Mouse (Mus musculus) forebrain, embryonic 13.5 days (tissue): ENCODE measurements at regions not wholly inside any gene's neighbourhood (a gene's known extent, or its start where the extent isn't known, plus 50 kb on each side); places are given as distances from the start of the nearest gene placed in this dataset.
A peak's percentile ranks its signal among the peaks of the same experiment; 100 is the strongest.

ENCODE experiments used
- ATAC-seq: fragments of 200-750 bp; cut with Nextera tagmentation; 2 replicates; pipeline ENCODE4 v1.8.0; 2017
- H3K27ac ChIP-seq: fragments of 300-500 bp; sonication (generic); 2 replicates; pipeline ENCODE4 v1.5.1; 2015; ENCODE audit warnings: inconsistent platforms, mild to moderate bottlenecking, moderate library complexity
- H3K27me3 ChIP-seq: fragments of 300-500 bp; sonication (generic); 2 replicates; pipeline ENCODE4 v1.6.1; 2015; ENCODE audit warnings: mild to moderate bottlenecking, inconsistent platforms
- H3K36me3 ChIP-seq: fragments of 300-500 bp; sonication (generic); 2 replicates; pipeline ENCODE4 v1.6.1; 2015; ENCODE audit warnings: mild to moderate bottlenecking, inconsistent platforms; ENCODE audit not compliant: poor library complexity, severe bottlenecking
- H3K4me1 ChIP-seq: fragments of 300-500 bp; sonication (generic); 2 replicates; pipeline ENCODE4 v1.6.1; 2015; ENCODE audit warnings: inconsistent platforms
- H3K4me2 ChIP-seq: fragments of 300-500 bp; sonication (generic); 2 replicates; pipeline ENCODE4 v1.6.1; 2015; ENCODE audit warnings: inconsistent platforms, mild to moderate bottlenecking, moderate library complexity
- H3K4me3 ChIP-seq: fragments of 300-500 bp; sonication (generic); 2 replicates; pipeline ENCODE4 v1.5.1; 2015; ENCODE audit warnings: mild to moderate bottlenecking, inconsistent platforms
- H3K9ac ChIP-seq: fragments of 300-500 bp; sonication (generic); 2 replicates; pipeline ENCODE4 v1.6.1; 2015; ENCODE audit warnings: mild to moderate bottlenecking, inconsistent platforms
- H3K9me3 ChIP-seq: fragments of 300-500 bp; sonication (generic); replicated peaks from 2 replicates; pipeline ENCODE4 v1.6.1; 2016; ENCODE audit warnings: inconsistent platforms
- WGBS: fragments of 180-500 bp; shearing (Covaris S2); methylation state at CpG from one replicate; pipeline ENCODE4 v1.1.7; 2015; 5-methylcytosine and 5-hydroxymethylcytosine counted together

- Histone ChIP-seq H3K9ac (no peak overlapping the region), H3K27ac (no peak overlapping the region), H3K27me3 (no peaks in the 10 kb centered on the region), H3K4me3 (no peak overlapping the region), H3K9me3 (no peaks in the 10 kb centered on the region), H3K4me2 (no peak overlapping the region), H3K36me3 (no peaks in the 10 kb centered on the region), H3K4me1 (no peaks in the 10 kb centered on the region)
- no peak for ATAC-seq
- WGBS = 67% methylated on average over 3 of the region's 3 CpGs
Measured at GRCm38 (mm10) chr7:58151713-58152112, 504.3 kb upstream of the Atp10a start.

DNA sequence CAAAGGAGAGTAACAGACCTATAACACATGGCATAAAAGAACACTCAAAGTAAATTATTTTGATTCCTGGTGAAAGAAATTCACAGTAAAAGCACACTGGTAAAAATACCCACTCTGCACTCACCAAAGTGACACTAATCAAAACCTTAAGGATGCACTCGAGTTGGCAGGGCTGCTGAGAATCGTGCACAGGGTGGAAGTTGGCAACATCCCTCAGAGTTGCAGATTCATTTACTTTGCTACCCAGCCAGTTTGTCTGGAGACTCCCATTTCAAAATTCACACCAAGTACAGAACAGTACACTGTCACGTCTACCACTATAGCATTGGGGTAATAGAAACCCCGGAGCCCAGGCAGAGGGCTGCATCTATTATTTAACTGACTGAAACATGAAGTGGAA is 471.1 kb upstream of the Atp10a start:
- WGBS = 74% methylated on average over 4 of the region's 4 CpGs
- H3K36me3 ChIP-seq = no peaks in the 10 kb centered on the region
- no peak overlapping the region for H3K9ac ChIP-seq
- no peak for ATAC-seq
- H3K27ac ChIP-seq = no peak overlapping the region
- peaks cover 10% of the 10 kb centered on the region; the same call in 1 of the 2 replicates for H3K4me1 ChIP-seq
- no peak overlapping the region for H3K4me2 ChIP-seq
- H3K4me3 ChIP-seq = no peak overlapping the region
- no peaks in the 10 kb centered on the region for H3K27me3 ChIP-seq
- H3K9me3 ChIP-seq = no peaks in the 10 kb centered on the region

DNA sequence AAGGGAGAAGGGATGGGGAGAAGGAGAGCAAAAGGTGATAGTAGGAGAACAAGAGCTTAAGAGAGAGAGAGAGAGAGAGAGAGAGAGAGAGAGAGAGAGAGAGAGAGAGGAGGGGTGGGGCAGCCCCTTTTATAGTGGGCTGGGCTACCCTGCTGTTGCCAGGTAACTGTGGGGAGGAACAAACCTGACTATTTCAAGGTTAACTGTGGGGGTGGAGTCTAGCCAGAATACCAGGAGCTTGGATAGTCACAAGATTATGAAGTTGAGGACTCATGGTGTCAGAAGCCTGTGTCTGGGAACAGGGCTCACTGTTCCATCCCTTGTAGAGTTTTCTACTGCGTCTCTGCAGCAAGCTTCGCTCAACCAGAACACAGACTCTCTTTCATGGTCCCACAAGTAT is 438.2 kb upstream of the Atp10a start:
- no peak for ATAC-seq
- no peaks in the 10 kb centered on the region for H3K36me3 ChIP-seq
- H3K4me3 ChIP-seq = no peak overlapping the region
- H3K4me2 ChIP-seq = no peak overlapping the region
- H3K27me3 ChIP-seq = no peaks in the 10 kb centered on the region
- H3K27ac ChIP-seq = no peak overlapping the region
- 84% methylated on average over 2 of the region's 2 CpGs for WGBS
- no peak overlapping the region for H3K9ac ChIP-seq
- H3K4me1 ChIP-seq = no peaks in the 10 kb centered on the region
- no peaks in the 10 kb centered on the region for H3K9me3 ChIP-seq

DNA sequence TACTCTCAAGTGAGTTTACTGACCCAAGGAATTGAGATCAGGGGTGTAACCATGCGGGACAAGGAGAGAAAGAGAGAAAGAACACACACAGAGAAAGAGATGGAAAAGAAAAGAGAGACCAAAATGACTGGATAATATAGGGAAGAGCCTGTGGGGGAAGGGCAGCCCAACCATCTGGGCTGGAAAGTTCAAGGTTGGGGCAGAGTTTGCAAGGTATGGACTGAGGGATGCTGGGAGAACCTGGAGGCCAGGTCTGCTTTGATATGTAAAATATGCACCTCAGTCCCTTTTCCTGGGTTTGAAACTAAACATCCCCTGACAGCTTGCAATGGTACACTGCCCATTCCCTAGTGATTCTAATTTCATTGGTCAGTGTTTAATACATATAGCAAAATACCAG is 431.2 kb upstream of the Atp10a start:
- H3K36me3 ChIP-seq = no peaks in the 10 kb centered on the region
- H3K4me3 ChIP-seq = no peak overlapping the region
- H3K9ac ChIP-seq = no peak overlapping the region
- no peaks in the 10 kb centered on the region for H3K4me1 ChIP-seq
- no peak for ATAC-seq
- H3K9me3 ChIP-seq = no peaks in the 10 kb centered on the region
- H3K27ac ChIP-seq = no peak overlapping the region
- no peak overlapping the region for H3K4me2 ChIP-seq
- H3K27me3 ChIP-seq = no peaks in the 10 kb centered on the region
- WGBS = 37% methylated on average over 1 of the region's 1 CpGs

- WGBS = 19% methylated on average over 2 of the region's 2 CpGs
- Histone ChIP-seq H3K4me2 (no peak overlapping the region), H3K27me3 (no peaks in the 10 kb centered on the region), H3K27ac (no peak overlapping the region), H3K9me3 (no peaks in the 10 kb centered on the region), H3K4me1 (no peaks in the 10 kb centered on the region), H3K9ac (no peak overlapping the region), H3K36me3 (no peaks in the 10 kb centered on the region), H3K4me3 (no peak overlapping the region)
- no peak for ATAC-seq
Measured at GRCm38 (mm10) chr7:58225713-58226112, 430.3 kb upstream of the Atp10a start.

DNA sequence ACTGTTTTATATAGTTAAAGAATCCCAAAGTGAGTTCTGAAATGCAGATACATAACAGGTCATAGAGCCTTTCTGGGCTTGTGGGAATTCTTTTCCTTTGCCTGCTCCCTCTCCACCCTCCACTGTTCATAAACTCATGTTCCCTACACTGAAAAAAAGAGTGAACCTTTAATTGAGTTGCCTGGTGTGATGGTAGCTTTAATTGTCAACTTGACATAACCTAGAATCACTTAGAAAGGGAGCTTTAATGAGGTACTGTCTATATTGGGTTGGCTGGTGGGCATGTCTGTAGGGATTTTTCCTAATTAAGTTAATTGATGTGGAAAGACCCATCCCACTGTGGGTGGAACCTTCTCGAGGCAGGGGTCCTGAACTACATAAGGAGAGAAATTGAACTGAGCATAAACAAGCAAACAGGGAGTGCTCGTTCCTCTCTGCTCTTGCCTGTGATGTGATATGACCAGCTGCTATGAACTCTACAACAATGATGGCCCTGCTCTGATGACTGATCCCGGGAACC is 425.7 kb upstream of the Atp10a start:
- Histone ChIP-seq H3K4me2 (no peak overlapping the region), H3K4me1 (no peaks in the 10 kb centered on the region), H3K4me3 (no peak overlapping the region), H3K27me3 (no peaks in the 10 kb centered on the region), H3K36me3 (no peaks in the 10 kb centered on the region), H3K9me3 (no peaks in the 10 kb centered on the region), H3K27ac (no peak overlapping the region), H3K9ac (no peak overlapping the region)
- peak; percentile 36; the same call in 1 of the 2 replicates for ATAC-seq
- 33% methylated on average over 3 of the region's 3 CpGs for WGBS

DNA sequence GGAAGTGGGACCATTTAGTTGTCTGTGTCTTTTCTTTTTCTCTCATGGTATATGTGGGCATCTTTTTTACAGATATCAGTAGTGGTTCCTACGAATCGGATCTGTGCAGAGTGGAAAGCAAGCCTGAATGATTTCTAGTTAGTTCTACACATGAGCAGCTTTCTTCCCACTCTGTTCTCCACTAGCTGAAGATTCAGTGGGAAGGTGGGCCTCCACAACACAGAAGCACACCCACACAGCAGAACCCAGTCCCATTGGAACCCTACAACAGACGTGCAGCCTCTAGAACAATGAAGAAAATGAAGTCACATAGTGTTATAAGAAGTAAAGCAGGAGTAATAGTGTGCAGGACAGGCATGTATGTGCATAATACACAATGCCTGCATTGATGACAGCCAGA is 425.0 kb upstream of the Atp10a start:
- H3K4me1 ChIP-seq = no peaks in the 10 kb centered on the region
- ATAC-seq = no peak

GRCm38 (mm10) chr7:58247261-58247660 is 408.7 kb upstream of the Atp10a start:
- no peak overlapping the region for H3K4me2 ChIP-seq
- no peaks in the 10 kb centered on the region for H3K4me1 ChIP-seq
- no peaks in the 10 kb centered on the region for H3K36me3 ChIP-seq
- H3K27me3 ChIP-seq = no peaks in the 10 kb centered on the region
- no peak overlapping the region for H3K9ac ChIP-seq
- ATAC-seq = no peak
- WGBS = 71% methylated on average over 3 of the region's 3 CpGs
- no peaks in the 10 kb centered on the region for H3K9me3 ChIP-seq
- H3K27ac ChIP-seq = no peak overlapping the region
- H3K4me3 ChIP-seq = no peak overlapping the region

More for the DNA sequence above, 425.0 kb upstream of the Atp10a start:
- 84% methylated on average over 3 of the region's 3 CpGs for WGBS
- Histone ChIP-seq H3K9ac (no peak overlapping the region), H3K36me3 (no peaks in the 10 kb centered on the region), H3K27me3 (no peaks in the 10 kb centered on the region), H3K4me2 (no peak overlapping the region), H3K9me3 (no peaks in the 10 kb centered on the region), H3K4me3 (no peak overlapping the region), H3K27ac (no peak overlapping the region)
